Comparison of ENCODE assay signal across 29 mouse cellular contexts in genomic region chr5:137410549-137410948, GRCm38 (mm10).
"Had no signal": no experiment of that assay in that cellular context is flagged by ENCODE, and none has a peak within 500 bp of the region (broad histone marks: within the 10 kb centered on the region; RNA-seq: fewer than 3 reads in every experiment).

No protein-coding gene starts in this region.

- H3K27ac ChIP-seq: left cerebral cortex, adult 2 months; limb, embryonic 10.5 days; limb, embryonic 12.5 days; limb, embryonic 13.5 days; limb, embryonic 15.5 days; liver, embryonic 12.5 days; liver, embryonic 13.5 days; liver, embryonic 14.5 days; liver, embryonic 15.5 days; macrophage; midbrain, embryonic 10.5 days; midbrain, embryonic 12.5 days; midbrain, embryonic 13.5 days; midbrain, embryonic 15.5 days had no signal

- H3K4me3 ChIP-seq: left cerebral cortex, adult 2 months; limb, embryonic 10.5 days; limb, embryonic 12.5 days; limb, embryonic 13.5 days; limb, embryonic 15.5 days; liver, embryonic 12.5 days; liver, embryonic 13.5 days; liver, embryonic 15.5 days; lung, embryonic 15.5 days; megakaryocyte, embryonic 14.5 days; midbrain, embryonic 10.5 days; midbrain, embryonic 12.5 days; midbrain, embryonic 13.5 days; midbrain, embryonic 15.5 days; myocyte had no signal

- H3K9ac ChIP-seq: limb, embryonic 12.5 days; limb, embryonic 15.5 days; liver, embryonic 12.5 days; liver, embryonic 13.5 days; liver, embryonic 14.5 days; liver, embryonic 15.5 days; liver, postnatal 0 days; lung, embryonic 14.5 days; lung, embryonic 15.5 days; midbrain, embryonic 12.5 days; midbrain, embryonic 13.5 days; midbrain, embryonic 15.5 days had no signal

- H3K36me3 ChIP-seq: limb, embryonic 10.5 days; limb, embryonic 12.5 days; limb, embryonic 13.5 days; limb, embryonic 15.5 days; liver, embryonic 12.5 days; liver, embryonic 13.5 days; liver, embryonic 15.5 days; lung, embryonic 15.5 days; midbrain, embryonic 10.5 days; midbrain, embryonic 12.5 days; midbrain, embryonic 13.5 days; midbrain, embryonic 15.5 days had no signal

- H3K4me2 ChIP-seq: limb, embryonic 12.5 days; limb, embryonic 13.5 days; limb, embryonic 15.5 days; liver, embryonic 11.5 days; liver, embryonic 12.5 days; liver, embryonic 13.5 days; liver, embryonic 15.5 days; lung, embryonic 14.5 days; lung, embryonic 15.5 days; midbrain, embryonic 11.5 days; midbrain, embryonic 12.5 days; midbrain, embryonic 13.5 days; midbrain, embryonic 15.5 days had no signal

- H3K27me3 ChIP-seq: limb, embryonic 12.5 days; limb, embryonic 13.5 days; limb, embryonic 15.5 days; liver, embryonic 12.5 days; liver, embryonic 13.5 days; liver, embryonic 15.5 days; lung, embryonic 15.5 days; midbrain, embryonic 12.5 days; midbrain, embryonic 13.5 days; midbrain, embryonic 15.5 days had no signal

- H3K4me1 ChIP-seq: limb, embryonic 15.5 days had no signal

- H3K9me3 ChIP-seq: limb, embryonic 10.5 days; limb, embryonic 12.5 days; limb, embryonic 13.5 days; limb, embryonic 15.5 days; liver, embryonic 12.5 days; liver, embryonic 13.5 days; liver, embryonic 15.5 days; lung, embryonic 15.5 days; megakaryocyte, embryonic 14.5 days; midbrain, embryonic 10.5 days; midbrain, embryonic 12.5 days; midbrain, embryonic 13.5 days; midbrain, embryonic 15.5 days had no signal

- DNase-seq: layer of hippocampus, postnatal 36 days; left cerebral cortex, postnatal 4 days; liver; liver, embryonic 13.5 days; liver, postnatal 0 days; lung, adult 18-20 months; lung, embryonic 14.5 days; lung, postnatal 10 days; lung, postnatal 36 days; midbrain, embryonic 14.5 days had no signal

- ATAC-seq: liver, embryonic 12.5 days; liver, postnatal 0 days; midbrain, embryonic 13.5 days; midbrain, embryonic 15.5 days; midbrain, embryonic 16.5 days had no signal
